Mouse (Mus musculus): Measurements from ENCODE around the gene Pik3c2b. TPM values are rescaled to one million over a fixed set of nuclear protein-coding genes. Genes with fewer than 3 reads are reported as not detected.

Gene Pik3c2b
- polyA plus RNA-seq, 1 experiment from 2014 or later, result 3.2 TPM

- Histone ChIP-seq H3K4me3 (replicated peaks; ENCODE audit: low read depth, low read length) (peak overlapping the region; percentile 96), H3K4me2 (ENCODE audit: low read length) (peak overlapping the region; percentile 95), H3K27ac (no peak overlapping the region), H3K36me3 (ENCODE audit: insufficient read depth, low read length) (peaks cover 34% of the 10 kb centered on the region), H3K9ac (ENCODE audit: low read depth, low read length) (no peak overlapping the region), H3K9me3 (replicated peaks; ENCODE audit: low read length) (no peaks in the 10 kb centered on the region), H3K27me3 (ENCODE audit: insufficient read depth, low read length) (no peaks in the 10 kb centered on the region), H3K4me1 (replicated peaks; ENCODE audit: insufficient read depth, low read length) (peaks cover 6% of the 10 kb centered on the region)
- WGBS, result 49% methylated on average over 5 of the region's 5 CpGs
- no peak for DNase-seq (ENCODE audit: low spot score)
- no peak for ATAC-seq (replicated peaks; ENCODE audit: low FRiP score, low read depth)
- no peak for TF ChIP-seq CTCF (IDR thresholded peaks at IDR 0.05; ENCODE audit: low read depth)
Observed at GRCm38 (mm10) chr1:133135808-133136207, 90.3 kb downstream of the Pik3c2b start.

- Histone ChIP-seq H3K27me3 (ENCODE audit: insufficient read depth, low read length) (no peaks in the 10 kb centered on the region), H3K4me2 (ENCODE audit: low read length) (no peak overlapping the region), H3K9ac (ENCODE audit: low read depth, low read length) (no peak overlapping the region), H3K9me3 (replicated peaks; ENCODE audit: low read length) (no peaks in the 10 kb centered on the region), H3K4me1 (replicated peaks; ENCODE audit: insufficient read depth, low read length) (peaks cover 6% of the 10 kb centered on the region), H3K36me3 (ENCODE audit: insufficient read depth, low read length) (peaks cover 37% of the 10 kb centered on the region), H3K27ac (no peak overlapping the region), H3K4me3 (replicated peaks; ENCODE audit: low read depth, low read length) (no peak overlapping the region)
- no peak for TF ChIP-seq CTCF (IDR thresholded peaks at IDR 0.05; ENCODE audit: low read depth)
- DNase-seq (ENCODE audit: low spot score) (no peak), ATAC-seq (replicated peaks; ENCODE audit: low FRiP score, low read depth) (no peak)
- WGBS, result 86% methylated on average over 1 of the region's 1 CpGs
Observed at GRCm38 (mm10) chr1:133138401-133138800, 92.9 kb downstream of the Pik3c2b start.

GRCm38 (mm10) chr1:133146014-133147009 is 100.8 kb downstream of the Pik3c2b start:
- WGBS, result 60% methylated on average over 22 of the region's 22 CpGs
- no peak overlapping the region for H3K27ac ChIP-seq
- ATAC-seq (replicated peaks; ENCODE audit: low FRiP score, low read depth), result peak; percentile 79
- no peaks in the 10 kb centered on the region for H3K9me3 ChIP-seq (replicated peaks; ENCODE audit: low read length)
- peak; percentile 85 for DNase-seq (ENCODE audit: low spot score)
- no peaks in the 10 kb centered on the region for H3K27me3 ChIP-seq (ENCODE audit: insufficient read depth, low read length)
- no peak overlapping the region for H3K4me2 ChIP-seq (ENCODE audit: low read length)
- no peaks in the 10 kb centered on the region for H3K36me3 ChIP-seq (ENCODE audit: insufficient read depth, low read length)
- TF ChIP-seq CTCF (IDR thresholded peaks at IDR 0.05; ENCODE audit: low read depth), result peak; percentile 88
- H3K4me3 ChIP-seq (replicated peaks; ENCODE audit: low read depth, low read length), result no peak overlapping the region
- H3K4me1 ChIP-seq (replicated peaks; ENCODE audit: insufficient read depth, low read length), result no peaks in the 10 kb centered on the region
- H3K9ac ChIP-seq (ENCODE audit: low read depth, low read length), result no peak overlapping the region

GRCm38 (mm10) chr1:133147324-133147723 is 101.9 kb downstream of the Pik3c2b start:
- TF ChIP-seq CTCF (IDR thresholded peaks at IDR 0.05; ENCODE audit: low read depth), result no peak
- Histone ChIP-seq H3K4me1 (replicated peaks; ENCODE audit: insufficient read depth, low read length) (no peaks in the 10 kb centered on the region), H3K9me3 (replicated peaks; ENCODE audit: low read length) (no peaks in the 10 kb centered on the region), H3K27ac (no peak overlapping the region), H3K4me3 (replicated peaks; ENCODE audit: low read depth, low read length) (no peak overlapping the region), H3K27me3 (ENCODE audit: insufficient read depth, low read length) (no peaks in the 10 kb centered on the region), H3K9ac (ENCODE audit: low read depth, low read length) (no peak overlapping the region), H3K4me2 (ENCODE audit: low read length) (no peak overlapping the region), H3K36me3 (ENCODE audit: insufficient read depth, low read length) (no peaks in the 10 kb centered on the region)
- 55% methylated on average over 5 of the region's 5 CpGs for WGBS
- no peak for ATAC-seq (replicated peaks; ENCODE audit: low FRiP score, low read depth)
- no peak for DNase-seq (ENCODE audit: low spot score)

- Histone ChIP-seq H3K36me3 (ENCODE audit: insufficient read depth, low read length) (no peaks in the 10 kb centered on the region), H3K9me3 (replicated peaks; ENCODE audit: low read length) (no peaks in the 10 kb centered on the region), H3K9ac (ENCODE audit: low read depth, low read length) (no peak overlapping the region), H3K27ac (no peak overlapping the region), H3K4me1 (replicated peaks; ENCODE audit: insufficient read depth, low read length) (no peaks in the 10 kb centered on the region), H3K4me2 (ENCODE audit: low read length) (no peak overlapping the region), H3K4me3 (replicated peaks; ENCODE audit: low read depth, low read length) (no peak overlapping the region), H3K27me3 (ENCODE audit: insufficient read depth, low read length) (no peaks in the 10 kb centered on the region)
- TF ChIP-seq CTCF (IDR thresholded peaks at IDR 0.05; ENCODE audit: low read depth), result no peak
- ATAC-seq (replicated peaks; ENCODE audit: low FRiP score, low read depth) (no peak), DNase-seq (ENCODE audit: low spot score) (no peak)
- WGBS, result 96% methylated on average over 8 of the region's 8 CpGs
Observed at GRCm38 (mm10) chr1:133148122-133148521, 102.7 kb downstream of the Pik3c2b start.

- WGBS, result 96% methylated on average over 2 of the region's 2 CpGs
Observed at GRCm38 (mm10) chr1:133150556-133150955, 105.1 kb downstream of the Pik3c2b start.

More at GRCm38 (mm10) chr1:133150556-133150955, 105.1 kb downstream of the Pik3c2b start:
- TF ChIP-seq CTCF (IDR thresholded peaks at IDR 0.05; ENCODE audit: low read depth), result no peak
- H3K27ac ChIP-seq, result no peak overlapping the region
- no peaks in the 10 kb centered on the region for H3K4me1 ChIP-seq (replicated peaks; ENCODE audit: insufficient read depth, low read length)
- ATAC-seq (replicated peaks; ENCODE audit: low FRiP score, low read depth) (no peak), DNase-seq (ENCODE audit: low spot score) (no peak)
- H3K27me3 ChIP-seq (ENCODE audit: insufficient read depth, low read length), result no peaks in the 10 kb centered on the region
- no peak overlapping the region for H3K4me2 ChIP-seq (ENCODE audit: low read length)
- H3K4me3 ChIP-seq (replicated peaks; ENCODE audit: low read depth, low read length), result no peak overlapping the region
- H3K9me3 ChIP-seq (replicated peaks; ENCODE audit: low read length), result no peaks in the 10 kb centered on the region
- no peaks in the 10 kb centered on the region for H3K36me3 ChIP-seq (ENCODE audit: insufficient read depth, low read length)
- no peak overlapping the region for H3K9ac ChIP-seq (ENCODE audit: low read depth, low read length)
